Mouse (Mus musculus): Measurements from ENCODE around the gene Mvd.

GRCm38 (mm10) chr8:122473911-122474421 lies 30.7 kb upstream of the Mvd start:
- TF ChIP-seq CTCF (IDR thresholded peaks at IDR 0.05; ENCODE audit: low read depth, low read length) (no peak), POLR2A (IDR thresholded peaks at IDR 0.05; ENCODE audit: borderline replicate concordance, low read depth, low read length) (no peak)
